Mouse (Mus musculus) retina, embryonic 14.5 days (tissue): Measurements from ENCODE around the gene Rpl11.
"Not testable (repeated sequence)": the region's sequence is repeated elsewhere in the genome, so short reads cannot be mapped to it uniquely, and the experiment has no call there.

Experiments
- DNase-seq: peaks from one replicate; pipeline ENCODE4 v3.0.0-alpha.2; 2015; ENCODE audit warnings: low spot score

Rpl11 gene

GRCm38 (mm10) chr4:136070592-136070991 lies 17.4 kb upstream of the Rpl11 start:
- no peak for DNase-seq

GRCm38 (mm10) chr4:136069954-136070353 lies 16.7 kb upstream of the Rpl11 start:
- DNase-seq: peak; percentile 85

- no peak for DNase-seq
Measured at GRCm38 (mm10) chr4:136069313-136069712, 16.1 kb upstream of the Rpl11 start.

- DNase-seq: no peak
Measured at GRCm38 (mm10) chr4:136063143-136063542, 9.9 kb upstream of the Rpl11 start.

GRCm38 (mm10) chr4:136059800-136060488 lies 6.7 kb upstream of the Rpl11 start:
- not testable (repeated sequence) for DNase-seq

GRCm38 (mm10) chr4:136057916-136058315 lies 4.7 kb upstream of the Rpl11 start:
- DNase-seq: no peak

- no peak for DNase-seq
Measured at GRCm38 (mm10) chr4:136056030-136056429, 2.8 kb upstream of the Rpl11 start.

- no peak for DNase-seq
Measured at GRCm38 (mm10) chr4:136053843-136054242, 615 bp upstream of the Rpl11 start.

GRCm38 (mm10) chr4:136052534-136053246 lies 538 bp downstream of the Rpl11 start:
- no peak for DNase-seq

GRCm38 (mm10) chr4:136052060-136052459 lies 1.2 kb downstream of the Rpl11 start:
- no peak for DNase-seq

- DNase-seq: no peak
Measured at GRCm38 (mm10) chr4:136050226-136050625, 3.0 kb downstream of the Rpl11 start.

- no peak for DNase-seq
Measured at GRCm38 (mm10) chr4:136048291-136049032, 4.8 kb downstream of the Rpl11 start.

- no peak for DNase-seq
Measured at GRCm38 (mm10) chr4:136047626-136048025, 5.6 kb downstream of the Rpl11 start.

GRCm38 (mm10) chr4:136046888-136047287 lies 6.3 kb downstream of the Rpl11 start:
- DNase-seq: no peak

GRCm38 (mm10) chr4:136045091-136045490 lies 8.1 kb downstream of the Rpl11 start:
- DNase-seq: no peak

GRCm38 (mm10) chr4:136043784-136044400 lies 9.3 kb downstream of the Rpl11 start:
- no peak for DNase-seq

GRCm38 (mm10) chr4:136035078-136035477 lies 18.1 kb downstream of the Rpl11 start:
- DNase-seq: no peak

- no peak for DNase-seq
Measured at GRCm38 (mm10) chr4:136033231-136033630, 20.0 kb downstream of the Rpl11 start.

- DNase-seq: peak; percentile 36
Measured at GRCm38 (mm10) chr4:136030968-136031909, 22.0 kb downstream of the Rpl11 start.

GRCm38 (mm10) chr4:136028689-136029088 lies 24.5 kb downstream of the Rpl11 start:
- DNase-seq: no peak

GRCm38 (mm10) chr4:136028132-136028564 lies 25.1 kb downstream of the Rpl11 start:
- no peak for DNase-seq
